Mouse (Mus musculus) cerebellum, adult 2 months (tissue): ENCODE data around the gene Gm20481.

Experiments used
- CTCF ChIP-seq: fragments of 200-500 bp; IDR thresholded peaks from 2 replicates; pipeline ENCODE4 v1.5.1; 2011; ENCODE audit warnings: low read depth, mild to moderate bottlenecking, control low read depth, low read length, moderate library complexity, borderline replicate concordance; ENCODE audit not compliant: insufficient read depth
- POLR2A ChIP-seq: fragments of 200-500 bp; IDR thresholded peaks from 2 replicates; pipeline ENCODE4 v1.6.1; 2011; ENCODE audit warnings: low read length, control low read depth, borderline replicate concordance; ENCODE audit not compliant: insufficient read depth

GRCm38 (mm10) chr17:34924258-34924657 is 45.5 kb upstream of the Gm20481 start:
- no peak for TF ChIP-seq CTCF
- TF ChIP-seq POLR2A, result no peak
